Mouse (Mus musculus): ENCODE data around the gene Rerg.
"Not testable (repeated sequence)": the region's sequence is repeated elsewhere in the genome, so short reads cannot be mapped to it uniquely, and the experiment has no call there.

Rerg gene

DNA sequence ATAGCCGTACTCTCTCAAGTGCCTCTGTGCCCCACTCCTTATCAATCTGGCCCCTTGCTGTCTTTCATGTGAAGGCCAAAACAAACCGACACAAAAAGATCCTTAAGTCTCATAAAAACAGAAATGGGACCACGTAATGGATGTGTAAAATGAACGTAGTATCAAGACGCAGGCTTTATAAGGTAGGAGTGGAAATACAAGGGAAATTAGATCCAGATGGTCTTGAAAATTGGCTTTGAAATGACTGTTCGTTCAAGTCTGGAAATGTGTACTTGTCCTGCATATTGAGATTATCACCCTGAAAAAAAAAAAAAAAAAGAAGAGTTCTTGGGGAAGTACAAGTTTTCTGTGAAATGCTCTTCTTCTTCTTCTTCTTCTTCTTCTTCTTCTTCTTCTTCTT lies 90.6 kb downstream of the Rerg start:
- no peak for DNase-seq (ENCODE audit: low read depth, low spot score)

DNA sequence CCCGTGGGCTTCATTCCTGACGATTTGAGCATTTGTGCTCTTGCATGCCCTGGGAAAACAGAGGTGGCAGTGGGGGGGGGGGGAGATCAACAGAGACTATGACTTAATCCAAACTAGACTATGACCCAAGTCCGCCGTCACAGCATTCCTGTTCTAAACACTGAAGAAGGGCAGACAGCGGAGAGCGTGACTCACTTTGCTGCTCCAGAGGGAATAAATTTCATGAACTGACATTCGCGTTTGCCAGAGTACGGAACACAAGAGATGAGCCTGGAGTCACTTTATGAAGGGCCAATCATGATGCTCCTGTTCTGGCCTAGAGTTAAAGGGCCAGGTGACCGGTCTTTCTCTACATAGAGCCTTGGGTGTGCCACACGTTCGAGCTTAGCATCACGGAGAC lies 93.6 kb downstream of the Rerg start:
- no peak for DNase-seq (ENCODE audit: low read depth, low spot score)

DNA sequence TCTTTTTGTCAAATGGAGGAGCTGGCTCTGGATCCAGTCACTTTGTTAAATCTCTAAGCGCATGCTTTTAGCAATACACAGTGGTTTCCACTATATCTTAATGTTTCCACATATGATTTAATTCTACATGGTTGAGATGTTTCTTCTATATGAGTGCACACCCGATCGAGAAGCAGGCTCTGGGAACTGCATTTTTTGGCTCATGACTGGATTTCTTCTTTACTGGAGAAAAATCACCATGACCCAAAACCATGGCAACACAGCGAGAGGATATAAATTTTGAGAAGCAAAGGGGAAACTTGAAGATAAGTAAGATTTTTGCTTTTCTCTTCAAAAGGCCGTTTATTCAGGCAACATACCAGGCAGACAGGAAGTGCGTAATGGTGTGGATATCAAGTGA lies 94.1 kb downstream of the Rerg start:
- DNase-seq (ENCODE audit: low read depth, low spot score) = no peak

DNA sequence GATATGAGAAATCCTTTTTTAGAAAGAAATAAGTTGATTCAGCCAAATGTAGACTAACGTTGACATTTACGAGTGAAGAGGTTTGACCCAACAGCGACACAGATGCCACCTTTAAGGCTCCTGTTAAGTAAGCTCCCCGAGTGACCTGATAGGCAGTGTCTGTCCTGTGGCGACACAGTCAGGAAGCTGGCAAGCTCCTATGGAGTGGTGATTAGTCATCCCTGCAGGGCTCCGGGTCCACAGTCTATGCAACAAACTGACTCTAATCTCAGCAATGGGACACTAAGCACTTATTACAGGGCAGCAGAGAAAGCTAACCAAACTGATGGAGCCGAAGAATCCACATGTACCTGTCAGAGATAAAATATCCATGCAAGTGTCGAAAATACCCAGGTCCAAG lies 98.0 kb downstream of the Rerg start:
- no peak for DNase-seq (ENCODE audit: low read depth, low spot score)

DNA sequence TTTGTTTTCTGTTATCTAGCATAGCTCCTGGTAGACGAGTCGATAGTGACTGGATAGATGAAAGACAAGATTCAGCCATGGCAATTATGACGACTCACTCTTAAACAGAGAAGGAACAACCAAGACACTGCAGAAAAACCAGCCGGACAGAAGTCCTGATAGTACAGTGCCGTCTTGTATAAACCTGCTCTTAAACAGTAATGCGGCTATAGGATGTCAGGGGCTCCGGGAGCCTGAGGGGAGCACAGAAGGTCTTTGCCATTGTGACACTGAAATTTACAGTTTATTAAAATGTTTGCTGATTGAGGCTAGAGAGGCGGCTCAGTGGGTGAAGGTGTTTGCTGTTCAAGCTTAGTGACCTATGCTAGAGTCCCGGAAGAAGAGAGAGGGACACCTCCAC lies 98.8 kb downstream of the Rerg start:
- DNase-seq (ENCODE audit: low read depth, low spot score) = no peak

DNA sequence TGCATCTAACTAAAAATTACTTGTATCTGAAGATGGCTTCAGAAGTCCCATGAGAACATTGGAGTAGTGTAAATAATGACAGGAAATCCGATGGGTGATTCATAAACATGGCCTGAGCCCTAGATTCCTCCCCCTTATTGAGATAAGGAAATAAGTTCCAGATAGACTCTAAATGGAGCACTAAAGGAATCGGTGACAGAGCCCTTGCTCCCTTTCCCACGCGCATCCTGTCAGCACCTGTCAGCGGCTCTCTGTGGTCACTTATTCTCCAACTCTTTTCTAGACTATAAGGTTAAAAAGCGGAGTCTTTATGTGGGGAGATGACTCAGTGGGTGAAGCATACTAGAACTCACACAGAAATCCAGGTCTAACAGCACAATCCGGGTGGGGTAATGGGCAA lies 104.8 kb downstream of the Rerg start:
- no peak for DNase-seq (ENCODE audit: low read depth, low spot score)

DNA sequence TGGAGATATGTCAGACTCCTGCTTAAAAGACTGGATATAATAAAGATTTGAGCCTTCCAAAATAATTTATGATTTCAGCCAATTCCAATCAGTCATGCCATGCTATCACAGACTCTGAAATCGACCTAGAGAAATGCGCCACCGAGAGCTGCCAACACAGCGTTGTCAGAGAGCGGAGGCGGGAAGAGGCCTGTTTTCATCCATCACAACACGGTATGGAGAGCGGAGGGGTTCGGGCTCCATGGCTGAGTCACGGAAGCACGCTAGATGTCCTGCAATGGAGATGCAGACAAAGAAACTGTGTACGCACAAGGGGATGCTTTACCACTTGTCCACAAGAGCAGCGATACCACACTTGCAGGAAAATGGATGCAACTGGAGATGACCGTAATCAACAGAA lies 105.5 kb downstream of the Rerg start:
- DNase-seq (ENCODE audit: low read depth, low spot score) = no peak

DNA sequence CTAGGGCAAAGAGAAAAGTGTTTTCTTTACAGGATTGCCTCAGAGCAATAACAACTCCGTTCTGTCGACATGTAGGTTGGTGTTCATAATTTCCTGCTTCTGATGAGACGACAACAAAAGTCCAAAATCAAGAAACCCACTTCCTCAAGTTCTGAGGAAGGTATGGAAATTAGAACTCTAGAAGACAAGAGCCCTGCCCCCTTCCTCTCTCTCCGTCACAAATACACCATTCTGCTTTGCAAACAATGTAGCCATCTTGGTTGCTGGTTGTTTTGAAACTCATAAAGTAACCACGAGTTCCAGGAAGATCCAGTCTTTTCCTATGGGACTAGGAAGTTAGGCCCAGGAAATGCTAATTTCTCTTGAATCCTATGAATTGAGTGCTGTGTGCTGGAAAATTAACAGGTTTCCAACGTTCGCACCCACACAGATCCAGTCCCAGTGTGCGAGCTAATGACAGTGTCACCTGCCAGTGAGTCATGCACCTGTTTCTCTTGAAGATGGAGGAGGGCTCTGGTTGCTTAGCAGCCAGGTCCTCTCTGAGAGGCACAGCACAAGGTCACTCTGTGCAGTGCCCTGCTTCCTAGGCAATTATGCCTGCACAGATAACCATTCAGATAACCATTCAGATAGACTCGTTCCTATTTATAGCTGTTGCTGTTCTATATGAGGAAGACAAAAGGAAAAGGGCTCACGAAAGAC lies 106.9 kb downstream of the Rerg start:
- DNase-seq (ENCODE audit: low read depth, low spot score) = no peak

DNA sequence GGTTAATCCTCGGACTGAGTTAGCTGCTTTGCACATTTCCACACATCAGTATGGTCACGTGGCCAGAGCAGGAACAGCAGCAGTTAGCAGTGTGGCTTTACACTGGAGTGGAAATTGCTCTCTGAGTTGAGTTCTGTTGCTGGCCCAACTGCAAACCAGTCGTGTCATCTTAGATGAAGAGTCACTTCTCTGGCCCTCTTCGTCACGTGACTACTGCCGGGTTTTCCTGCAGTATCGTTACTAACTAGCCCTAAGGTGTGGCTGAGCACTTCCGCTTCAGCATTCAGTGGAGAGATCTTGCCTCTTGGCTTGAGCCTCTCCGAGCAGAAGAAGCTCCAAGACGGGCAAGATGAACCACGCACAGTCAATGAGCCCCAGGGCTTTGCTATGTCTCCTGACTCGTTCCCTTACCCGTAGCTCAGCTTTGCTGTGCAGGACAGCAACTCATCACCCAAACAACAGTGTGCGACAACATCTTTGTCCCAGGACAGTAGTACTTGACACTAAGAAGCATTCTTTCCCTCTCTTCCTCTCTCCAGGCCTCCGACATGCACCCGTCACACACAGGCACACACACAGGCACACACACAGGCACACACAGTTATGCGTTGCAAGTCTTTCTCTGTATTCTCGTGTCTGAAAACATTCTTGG lies 108.3 kb downstream of the Rerg start:
- no peak for DNase-seq (ENCODE audit: low read depth, low spot score)

DNA sequence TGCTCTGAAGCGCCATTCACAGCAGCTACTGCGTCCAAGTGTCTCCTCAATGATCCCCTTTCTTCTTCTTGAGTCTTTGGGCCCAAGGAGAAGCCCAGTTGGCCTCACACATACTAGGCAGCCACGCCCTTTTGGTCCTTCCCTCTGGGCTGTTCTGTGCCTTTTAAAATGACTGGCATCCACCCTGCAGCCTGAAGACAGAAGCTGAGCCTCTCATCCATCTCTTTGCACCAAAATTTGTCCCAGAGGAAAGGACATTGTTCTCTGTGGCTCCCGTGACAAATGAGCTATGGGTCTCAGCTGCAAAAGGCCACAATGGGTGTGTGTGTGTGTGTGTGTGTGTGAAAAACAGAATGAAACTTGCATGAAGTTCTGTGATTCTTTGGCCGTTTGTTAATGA lies 109.7 kb downstream of the Rerg start:
- no peak for DNase-seq (ENCODE audit: low read depth, low spot score)

DNA sequence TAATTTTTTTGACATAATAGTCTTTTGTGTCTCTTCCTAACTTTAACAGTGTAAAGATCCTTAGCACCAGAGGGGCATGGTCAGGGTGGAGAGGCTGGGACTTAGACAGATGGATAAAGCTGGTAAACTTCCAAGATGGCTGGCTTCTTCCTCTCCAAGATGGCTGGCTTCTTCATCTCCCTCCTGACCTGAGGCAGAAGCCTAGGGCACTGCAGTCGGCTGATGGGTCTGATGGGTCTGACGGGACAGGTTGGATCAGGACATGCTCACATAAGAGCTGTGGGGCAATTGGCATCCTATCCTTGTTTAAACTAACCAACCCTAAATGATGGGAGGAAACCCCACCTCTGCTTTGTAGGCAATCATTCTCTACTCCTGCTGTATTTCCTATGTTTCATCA lies 112.0 kb downstream of the Rerg start:
- no peak for DNase-seq (ENCODE audit: low read depth, low spot score)

DNA sequence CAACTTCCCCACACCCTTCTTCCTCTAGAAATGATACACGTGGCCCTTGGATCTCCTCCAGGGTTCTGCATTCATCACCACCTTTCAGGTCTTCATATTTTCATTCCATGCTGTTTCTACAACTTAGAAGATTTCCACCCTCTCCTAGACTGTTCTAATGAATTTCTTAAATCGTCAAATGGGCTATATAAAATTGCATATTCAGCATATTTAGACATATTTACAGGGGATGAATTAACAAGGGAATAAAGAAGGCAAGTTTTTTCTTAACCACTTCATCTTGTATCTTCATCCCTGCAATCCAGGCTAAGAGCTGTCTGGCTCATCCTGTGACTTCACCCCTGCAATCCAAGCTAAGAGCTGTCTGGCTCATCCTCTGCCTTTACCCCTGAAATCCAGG lies 116.2 kb downstream of the Rerg start:
- DNase-seq (ENCODE audit: low read depth, low spot score) = no peak

DNA sequence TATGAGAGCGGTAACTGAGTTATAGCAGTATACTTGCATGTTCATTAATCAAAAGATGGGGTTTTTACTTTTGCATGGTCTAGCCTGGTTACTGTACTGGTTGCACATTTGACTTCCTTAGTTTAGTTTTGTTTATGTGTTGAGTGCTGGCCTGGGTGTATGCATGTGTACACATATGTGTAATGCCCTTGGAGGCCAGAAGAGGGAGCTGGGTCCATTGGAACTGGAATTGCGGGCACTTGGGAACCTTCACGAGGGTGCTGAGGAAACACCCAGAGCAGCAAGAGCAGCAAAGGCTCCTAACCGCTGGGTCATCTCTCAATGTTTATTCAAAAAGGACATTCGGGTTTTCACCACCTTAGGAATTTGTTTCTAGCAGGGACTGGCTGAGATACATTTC lies 116.8 kb downstream of the Rerg start:
- peak; percentile 16 for DNase-seq (ENCODE audit: low read depth, low spot score)

DNA sequence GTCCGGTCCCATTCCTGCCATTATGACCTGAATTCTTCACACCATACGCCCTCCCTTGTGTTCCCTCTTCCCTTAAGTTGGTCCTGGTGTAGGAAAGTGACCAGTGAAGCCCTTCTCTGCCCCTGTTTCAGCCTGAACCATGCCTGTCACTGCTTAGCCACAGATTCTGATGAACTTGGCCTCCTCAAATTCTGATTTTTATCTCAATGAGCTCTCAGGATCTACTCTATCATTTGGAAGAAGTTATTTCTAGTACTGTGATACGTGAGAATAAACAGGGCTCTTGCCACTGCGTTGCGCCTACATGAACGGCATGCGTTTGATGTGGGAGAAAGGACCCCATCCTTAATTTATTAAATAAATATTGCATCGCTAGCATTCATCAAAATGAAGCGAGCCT lies 117.3 kb downstream of the Rerg start:
- DNase-seq (ENCODE audit: low read depth, low spot score) = no peak

DNA sequence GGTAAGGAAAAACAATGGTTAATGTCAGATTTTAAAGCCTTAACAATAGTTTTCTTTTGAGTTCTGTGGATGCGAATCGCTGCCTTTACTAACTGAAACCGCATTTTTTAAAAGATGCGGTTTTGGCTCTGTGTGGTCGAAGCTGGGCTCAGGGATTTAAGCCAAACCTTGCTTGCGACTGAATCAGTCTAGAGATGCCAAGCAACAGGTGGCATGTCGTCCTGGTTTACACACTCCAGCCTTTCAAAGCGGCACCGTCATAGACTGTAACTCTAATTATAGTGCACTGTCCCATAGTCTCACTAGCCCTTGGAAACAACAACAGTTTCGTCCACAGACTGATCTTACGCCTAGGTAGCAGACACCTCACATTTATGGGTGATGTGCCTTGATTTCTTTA lies 123.3 kb downstream of the Rerg start:
- DNase-seq (ENCODE audit: low read depth, low spot score) = no peak

DNA sequence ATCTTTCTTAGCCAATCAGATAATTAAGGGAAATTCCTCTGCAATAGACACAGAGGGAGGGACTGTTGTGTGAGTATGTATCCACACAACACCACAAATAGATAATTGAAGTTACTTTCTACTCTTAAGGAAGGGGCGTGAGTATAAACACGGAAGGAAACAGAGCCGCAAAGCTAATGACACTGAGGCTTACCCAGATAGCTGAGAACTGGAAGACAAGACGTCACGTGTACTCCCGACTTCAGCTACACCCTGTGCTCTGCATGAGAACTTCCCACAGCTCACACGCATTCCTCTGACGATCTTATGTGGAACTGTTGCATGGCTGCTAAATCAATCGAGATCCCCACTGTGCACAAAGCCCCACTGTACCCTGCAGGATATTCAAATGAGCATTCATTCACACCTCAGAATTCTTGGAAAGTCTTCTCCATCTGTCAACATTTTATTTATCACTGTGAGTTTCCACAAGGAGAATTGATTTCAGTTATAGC lies 125.2 kb downstream of the Rerg start:
- no peak for DNase-seq (ENCODE audit: low read depth, low spot score)

DNA sequence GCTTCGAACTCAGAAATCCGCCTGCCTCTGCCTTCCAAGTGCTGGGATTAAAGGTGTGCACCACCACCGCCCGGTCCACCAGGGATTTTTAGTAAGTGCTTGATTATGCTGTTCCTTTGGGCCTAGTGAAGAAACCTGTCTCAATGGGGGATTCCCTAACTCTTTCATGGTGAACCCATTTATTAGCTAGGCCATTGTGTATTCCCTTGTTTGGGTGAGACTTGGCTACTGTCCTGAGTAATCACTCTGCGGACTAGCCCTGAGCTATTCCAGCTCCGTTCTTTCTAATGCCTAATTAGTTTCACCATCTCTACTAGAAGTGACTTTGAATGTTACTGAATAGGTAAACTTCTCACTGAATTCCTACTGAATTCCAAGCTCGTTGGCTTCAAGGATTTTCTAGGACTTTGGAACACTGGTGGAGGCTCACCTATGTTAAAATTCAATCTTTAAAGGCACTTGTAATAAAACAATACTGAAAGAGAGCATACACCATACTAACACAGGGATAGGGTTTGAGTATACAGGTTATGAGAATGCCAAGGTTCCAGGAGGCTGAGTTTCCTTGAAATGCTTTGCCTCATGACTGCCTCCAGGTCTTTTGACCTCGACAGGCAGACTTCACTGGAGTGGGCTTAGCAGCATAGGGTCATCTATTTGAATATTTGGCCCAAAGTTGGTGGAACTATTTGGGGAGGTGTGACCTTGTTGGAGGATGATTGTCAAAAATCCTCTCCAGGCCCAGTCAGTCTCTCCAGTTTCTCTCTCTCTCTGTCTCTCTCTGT lies 134.5 kb downstream of the Rerg start:
- DNase-seq (ENCODE audit: low read depth, low spot score) = not testable (repeated sequence)

DNA sequence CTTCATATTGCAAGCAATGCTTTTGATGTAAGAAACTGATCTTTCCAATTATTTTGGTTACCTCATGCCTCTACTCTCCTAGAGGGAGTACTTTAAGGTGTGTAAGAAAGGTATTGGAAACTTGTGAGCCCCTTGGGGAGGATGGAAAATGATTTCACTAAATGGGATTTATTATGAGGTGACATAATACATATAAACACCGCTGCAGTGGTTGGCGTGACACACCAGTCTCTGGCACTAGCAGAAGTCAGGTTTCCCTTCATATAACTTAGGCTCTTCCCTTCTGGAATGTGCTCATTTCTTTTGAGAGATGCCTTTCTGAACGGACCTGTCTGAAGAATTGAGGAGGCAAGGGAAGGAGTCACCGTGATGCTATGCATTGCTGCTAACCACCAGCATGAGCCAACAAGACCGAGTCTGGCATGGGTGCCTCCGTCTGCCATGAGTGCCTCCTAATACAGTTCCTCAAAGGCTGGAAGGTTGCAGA lies 139.6 kb downstream of the Rerg start:
- DNase-seq (ENCODE audit: low read depth, low spot score) = no peak

DNA sequence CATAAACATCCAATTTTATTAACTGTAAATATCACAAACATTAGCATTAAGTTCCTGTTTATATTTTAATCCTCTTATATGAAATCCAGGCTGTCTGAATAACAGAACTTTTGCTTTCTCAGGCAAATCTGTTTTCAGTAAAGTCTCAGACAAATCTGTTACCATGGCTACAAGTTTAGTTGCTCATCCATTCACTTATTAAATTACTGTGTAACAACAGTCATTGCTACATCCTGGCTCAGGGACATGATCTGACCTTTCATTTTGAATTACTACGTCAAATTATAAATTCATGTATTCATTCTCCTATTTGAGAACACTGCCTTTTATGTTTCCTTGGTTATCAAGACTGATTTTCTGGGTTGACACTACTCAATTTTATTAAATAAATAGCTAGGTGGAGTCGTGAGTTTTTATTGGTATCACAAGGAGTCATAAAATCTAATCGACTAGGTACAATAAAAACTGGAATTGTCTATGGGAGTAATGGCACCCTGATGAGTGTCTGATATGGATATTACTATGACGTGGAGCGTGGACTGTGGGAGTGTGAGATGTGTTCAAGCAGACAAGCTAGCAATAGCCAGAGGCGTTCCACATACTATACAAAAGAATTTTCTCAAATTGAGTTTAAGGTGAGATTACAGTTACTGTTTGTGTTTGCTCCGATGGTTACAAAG lies 140.2 kb downstream of the Rerg start:
- DNase-seq (ENCODE audit: low read depth, low spot score) = no peak

DNA sequence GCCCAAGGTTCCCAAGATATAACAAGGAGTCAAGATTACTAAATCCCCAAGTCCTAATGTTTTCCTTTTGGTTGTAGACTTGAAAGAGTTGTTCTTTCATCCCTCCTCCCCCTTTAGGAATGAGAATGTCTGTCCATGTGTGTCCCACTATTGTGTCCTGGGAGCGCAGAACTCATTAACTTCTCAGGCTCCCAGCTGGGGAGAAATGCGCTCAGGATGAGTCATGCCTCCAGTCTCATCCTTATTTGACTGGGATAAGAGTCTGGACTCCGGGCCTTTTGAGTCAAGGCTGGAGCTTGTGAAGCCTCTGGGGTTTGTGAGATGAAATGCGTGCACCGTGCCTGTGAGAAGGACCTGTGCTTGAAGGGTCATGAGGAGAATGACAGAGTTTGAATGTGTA lies 144.8 kb downstream of the Rerg start:
- no peak for DNase-seq (ENCODE audit: low read depth, low spot score)

DNA sequence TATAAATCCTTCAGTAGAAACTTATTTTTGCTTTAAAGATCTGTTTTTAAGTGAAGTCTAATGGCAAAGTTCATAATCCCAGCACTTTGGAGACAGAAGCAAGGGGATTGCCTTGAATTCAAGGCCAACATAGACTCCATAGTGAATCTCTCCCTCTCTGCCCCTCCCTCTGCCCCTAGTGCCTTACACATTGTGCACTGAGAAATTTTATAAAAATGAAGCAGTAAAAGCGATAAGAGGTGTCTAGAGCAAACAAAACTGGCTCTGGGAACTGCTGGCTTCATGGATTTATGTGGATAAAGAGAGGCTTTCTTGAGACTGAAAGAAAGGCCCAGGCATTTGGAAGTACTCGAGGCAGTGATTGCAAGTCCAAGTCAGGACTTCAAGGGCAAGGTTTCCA lies 145.8 kb downstream of the Rerg start:
- DNase-seq (ENCODE audit: low read depth, low spot score) = no peak

Measured in embryo, embryonic 11.5 days (tissue).